Mouse (Mus musculus) heart, embryonic 10.5 days (tissue): ENCODE measurements at regions not wholly inside any gene's neighbourhood (a gene's known extent, or its start where the extent isn't known, plus 50 kb on each side); places are given as distances from the start of the nearest gene placed in this dataset.

Experiments
- DNase-seq: peaks from one replicate; pipeline ENCODE4 v3.0.0-alpha.2; 2017; ENCODE audit warnings: low spot score
- H3K27ac ChIP-seq: fragments of 300-500 bp; sonication (generic); 2 replicates; pipeline ENCODE4 v1.5.1; 2016; ENCODE audit warnings: mild to moderate bottlenecking
- H3K27me3 ChIP-seq: fragments of 300-500 bp; sonication (generic); 2 replicates; pipeline ENCODE4 v1.6.1; 2016; ENCODE audit warnings: mild to moderate bottlenecking; ENCODE audit not compliant: poor library complexity, insufficient read depth, severe bottlenecking
- H3K36me3 ChIP-seq: fragments of 300-500 bp; sonication (generic); 2 replicates; pipeline ENCODE4 v1.6.1; 2016; ENCODE audit warnings: mild to moderate bottlenecking, moderate library complexity
- H3K4me1 ChIP-seq: fragments of 300-500 bp; sonication (generic); 2 replicates; pipeline ENCODE4 v1.6.1; 2016; ENCODE audit warnings: mild to moderate bottlenecking
- H3K4me3 ChIP-seq: fragments of 300-500 bp; sonication (generic); 2 replicates; pipeline ENCODE4 v1.5.1; 2016; ENCODE audit warnings: mild to moderate bottlenecking, moderate library complexity
- H3K9me3 ChIP-seq: fragments of 300-500 bp; sonication (generic); 2 replicates; pipeline ENCODE4 v1.6.1; 2016; ENCODE audit warnings: mild to moderate bottlenecking, moderate library complexity
- WGBS: fragments of 180-500 bp; shearing (Covaris S2); methylation state at CpG from one replicate; pipeline ENCODE4 v1.1.7; 2016; 5-methylcytosine and 5-hydroxymethylcytosine counted together

DNA sequence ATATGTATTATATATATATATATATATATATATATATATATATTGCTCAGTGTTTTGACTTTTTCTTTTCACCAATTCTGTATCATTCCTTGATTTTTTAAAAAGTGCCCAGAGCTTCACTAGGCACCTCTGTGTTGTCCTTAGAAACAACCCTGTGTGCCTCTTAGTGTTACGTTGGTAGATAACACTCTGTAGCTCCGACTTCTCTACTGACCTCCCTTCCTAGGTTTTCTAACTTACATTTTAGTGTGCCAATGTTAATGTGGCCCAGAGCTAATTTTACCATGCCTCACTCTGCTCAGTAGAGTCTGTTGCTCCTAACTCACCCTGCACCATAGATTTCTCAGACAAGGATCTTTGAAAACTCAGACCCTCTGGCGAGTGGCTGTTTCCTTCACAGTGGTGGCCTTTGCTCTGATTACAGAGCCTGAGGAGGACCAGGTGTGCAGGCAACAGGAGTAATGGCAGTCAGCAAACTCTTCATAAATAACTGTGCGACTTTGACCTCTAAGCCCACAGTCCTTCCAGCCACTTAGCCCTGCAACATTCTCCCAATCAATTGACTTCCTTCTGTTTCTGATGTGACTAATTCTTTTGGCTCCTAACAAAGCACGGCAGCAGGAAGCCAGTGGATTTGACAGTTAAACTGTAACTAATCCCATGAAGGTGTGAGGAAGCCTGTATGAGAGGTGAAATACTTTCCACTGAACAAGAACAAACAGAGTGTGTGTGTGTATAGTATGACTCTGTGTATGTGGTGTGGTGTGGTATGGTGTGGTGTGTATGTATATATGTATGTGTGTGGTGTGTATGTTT lies 53.6 kb upstream of the Actr3 start:
- Histone ChIP-seq H3K4me1 (peaks cover 18% of the 10 kb centered on the region), H3K36me3 (no peaks in the 10 kb centered on the region), H3K9me3 (no peaks in the 10 kb centered on the region), H3K27ac (peak overlapping the region; percentile 38; the same call in 1 of the 2 replicates), H3K27me3 (no peaks in the 10 kb centered on the region), H3K4me3 (no peak overlapping the region)
- no peak for DNase-seq
- WGBS: 64% methylated on average over 5 of the region's 5 CpGs

DNA sequence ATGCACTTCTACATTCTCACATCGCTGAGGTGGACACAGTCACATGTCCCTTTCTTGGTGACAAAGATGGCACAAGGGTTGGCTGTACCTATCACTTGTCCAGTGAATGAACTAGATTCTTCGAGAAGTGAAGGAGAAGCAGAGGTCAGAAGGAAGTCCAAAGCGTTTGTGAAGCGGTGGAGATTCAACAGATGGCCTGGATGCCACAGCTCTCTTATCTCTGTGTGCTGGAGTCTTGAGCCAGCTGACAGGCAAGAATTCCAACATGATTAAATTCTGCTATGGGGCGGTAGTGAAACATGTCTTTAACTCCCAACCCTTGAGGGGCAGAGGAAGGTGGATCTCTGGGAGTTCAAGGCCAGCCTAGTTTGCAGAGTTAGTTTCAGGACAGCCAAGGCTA lies 55.5 kb upstream of the Actr3 start:
- no peak overlapping the region; the same call in 1 of the 2 replicates for H3K27ac ChIP-seq
- H3K36me3 ChIP-seq: no peaks in the 10 kb centered on the region
- peaks cover 18% of the 10 kb centered on the region for H3K4me1 ChIP-seq
- no peaks in the 10 kb centered on the region for H3K27me3 ChIP-seq
- no peak for DNase-seq
- 34% methylated on average over 5 of the region's 5 CpGs for WGBS
- no peak overlapping the region for H3K4me3 ChIP-seq
- no peaks in the 10 kb centered on the region for H3K9me3 ChIP-seq

DNA sequence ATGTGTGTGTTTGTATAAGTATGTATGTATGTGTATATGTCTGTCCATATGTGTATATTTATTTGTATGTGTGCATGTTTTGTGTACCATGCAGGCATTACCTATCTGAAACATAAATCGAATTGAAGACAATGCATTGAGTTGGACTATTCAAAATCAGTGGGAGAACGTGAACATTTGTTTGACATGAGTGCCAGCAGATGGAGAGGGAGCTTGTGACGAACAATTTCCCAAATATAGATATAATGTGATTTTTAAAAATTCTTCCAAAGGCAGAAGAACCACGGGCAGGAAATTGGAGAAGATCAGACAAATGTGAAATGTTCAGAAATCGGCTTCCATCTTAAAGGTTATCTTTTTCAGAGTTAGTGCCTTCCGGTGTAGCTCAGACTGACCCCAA lies 59.1 kb upstream of the Actr3 start:
- no peaks in the 10 kb centered on the region for H3K36me3 ChIP-seq
- no peaks in the 10 kb centered on the region for H3K9me3 ChIP-seq
- no peak for DNase-seq
- H3K27ac ChIP-seq: no peak overlapping the region
- no peaks in the 10 kb centered on the region for H3K27me3 ChIP-seq
- 85% methylated on average over 6 of the region's 6 CpGs for WGBS
- H3K4me1 ChIP-seq: peaks cover 13% of the 10 kb centered on the region
- no peak overlapping the region for H3K4me3 ChIP-seq

- Histone ChIP-seq H3K4me1 (peaks cover 7% of the 10 kb centered on the region; the same call in 1 of the 2 replicates), H3K9me3 (no peaks in the 10 kb centered on the region)
- WGBS: 83% methylated on average over 13 of the region's 13 CpGs
Measured at GRCm38 (mm10) chr1:125495320-125496083, 60.0 kb upstream of the Actr3 start.

GRCm38 (mm10) chr1:125497006-125497405 lies 61.5 kb upstream of the Actr3 start:
- 91% methylated on average over 9 of the region's 9 CpGs for WGBS
- Histone ChIP-seq H3K36me3 (no peaks in the 10 kb centered on the region), H3K27ac (no peak overlapping the region), H3K9me3 (no peaks in the 10 kb centered on the region), H3K4me1 (no peaks in the 10 kb centered on the region), H3K27me3 (no peaks in the 10 kb centered on the region), H3K4me3 (no peak overlapping the region)
- DNase-seq: no peak

More at GRCm38 (mm10) chr1:125495320-125496083, 60.0 kb upstream of the Actr3 start:
- Histone ChIP-seq H3K27ac (no peak overlapping the region), H3K4me3 (no peak overlapping the region), H3K27me3 (no peaks in the 10 kb centered on the region), H3K36me3 (no peaks in the 10 kb centered on the region)
- DNase-seq: no peak

DNA sequence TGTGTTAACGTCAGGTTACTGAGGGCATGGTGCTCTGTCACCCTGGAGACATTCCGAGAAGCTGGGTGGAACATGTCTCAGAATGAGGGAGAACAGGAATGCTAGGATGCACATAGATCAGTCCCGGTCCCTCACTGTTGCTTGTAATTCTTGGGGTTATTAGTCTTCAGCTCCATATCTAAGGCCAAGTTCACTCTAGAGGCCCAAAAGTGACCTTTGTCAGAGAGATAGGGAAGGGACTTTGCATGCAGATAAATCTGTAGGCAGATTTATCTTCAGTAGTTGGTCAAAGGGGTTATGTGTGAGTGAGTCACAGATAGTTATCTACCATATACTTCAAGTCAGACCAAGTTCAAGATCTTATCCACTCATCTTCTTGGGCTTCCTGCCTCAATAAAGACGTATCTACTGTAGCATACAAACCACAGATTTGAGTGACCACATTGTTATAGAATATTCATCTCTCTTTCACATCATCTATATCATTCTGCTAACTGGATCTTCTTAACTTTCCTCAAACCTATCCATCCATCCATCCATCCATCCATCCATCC lies 58.4 kb upstream of the Slc35f5 start:
- Histone ChIP-seq H3K27me3 (no peaks in the 10 kb centered on the region), H3K36me3 (no peaks in the 10 kb centered on the region), H3K4me3 (no peak overlapping the region), H3K4me1 (no peaks in the 10 kb centered on the region), H3K27ac (no peak overlapping the region), H3K9me3 (no peaks in the 10 kb centered on the region)
- DNase-seq: no peak
- 77% methylated on average over 4 of the region's 4 CpGs for WGBS

DNA sequence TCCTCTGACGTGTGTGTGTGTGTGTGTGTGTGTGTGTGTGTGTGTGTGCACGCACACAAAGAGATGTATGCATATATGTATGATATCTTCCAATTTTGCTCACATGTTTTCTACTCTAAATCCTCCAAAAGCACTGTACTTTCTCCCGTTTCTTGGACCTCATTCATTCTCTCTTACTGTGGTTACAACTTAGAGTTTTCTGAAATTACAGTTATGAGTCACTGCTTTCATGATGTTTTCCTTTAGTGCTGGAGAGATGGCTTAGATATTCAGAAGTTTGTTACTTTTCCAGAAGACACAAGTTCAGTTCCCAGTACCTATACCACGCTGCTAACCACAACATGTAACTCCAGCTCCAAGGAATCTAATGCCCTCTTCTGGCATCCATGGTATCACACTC lies 56.5 kb upstream of the Slc35f5 start:
- DNase-seq: no peak
- Histone ChIP-seq H3K9me3 (no peaks in the 10 kb centered on the region), H3K4me3 (no peak overlapping the region), H3K27ac (no peak overlapping the region), H3K4me1 (peaks cover 6% of the 10 kb centered on the region; the same call in 1 of the 2 replicates), H3K27me3 (no peaks in the 10 kb centered on the region), H3K36me3 (no peaks in the 10 kb centered on the region)
- 80% methylated on average over 4 of the region's 4 CpGs for WGBS

- 82% methylated on average over 3 of the region's 5 CpGs for WGBS
- no peaks in the 10 kb centered on the region for H3K9me3 ChIP-seq
- peaks cover 7% of the 10 kb centered on the region; the same call in 1 of the 2 replicates for H3K4me1 ChIP-seq
- H3K27ac ChIP-seq: no peak overlapping the region
- H3K4me3 ChIP-seq: no peak overlapping the region
- H3K27me3 ChIP-seq: no peaks in the 10 kb centered on the region
- H3K36me3 ChIP-seq: no peaks in the 10 kb centered on the region
- DNase-seq: no peak
Measured at GRCm38 (mm10) chr1:125507786-125508514, 52.4 kb upstream of the Slc35f5 start.

DNA sequence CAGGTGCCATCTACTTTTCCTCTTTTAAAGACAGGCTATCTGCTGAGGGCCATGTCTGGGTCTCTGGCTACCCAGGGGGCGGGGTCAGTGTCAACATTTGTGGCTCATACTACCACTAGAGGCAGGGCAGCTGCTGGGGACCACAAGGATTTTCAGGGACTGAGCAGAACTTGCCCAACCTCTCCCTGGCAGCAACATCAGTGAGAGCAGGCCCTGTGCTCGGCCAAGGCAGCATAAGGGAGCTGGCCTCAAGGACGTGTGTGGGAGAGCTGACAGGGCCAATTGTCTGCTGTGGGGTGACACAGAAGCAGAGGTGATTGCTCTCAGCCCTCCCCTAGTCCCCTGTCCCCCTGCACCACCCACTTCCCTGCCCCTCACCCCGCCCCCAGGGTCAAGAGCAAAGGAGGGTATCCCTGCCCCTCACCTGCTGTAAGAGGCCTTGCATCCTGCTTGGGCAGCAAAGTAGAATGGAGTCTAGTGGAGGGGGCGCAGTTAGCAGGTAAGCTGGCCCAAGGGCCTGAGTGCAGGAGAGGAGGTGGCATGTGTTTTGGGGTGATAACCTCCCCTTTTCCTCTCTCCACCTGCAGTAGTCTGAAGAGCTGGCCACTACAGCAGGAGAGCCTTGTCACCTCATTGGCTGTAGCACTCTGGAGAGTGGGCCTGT lies 51.7 kb upstream of the Slc35f5 start:
- no peak overlapping the region for H3K27ac ChIP-seq
- peaks cover 7% of the 10 kb centered on the region; the same call in 1 of the 2 replicates for H3K4me1 ChIP-seq
- H3K27me3 ChIP-seq: no peaks in the 10 kb centered on the region
- no peaks in the 10 kb centered on the region for H3K9me3 ChIP-seq
- no peak for DNase-seq
- no peak overlapping the region for H3K4me3 ChIP-seq
- no peaks in the 10 kb centered on the region for H3K36me3 ChIP-seq
- WGBS: 71% methylated on average over 5 of the region's 5 CpGs
